Mouse (Mus musculus) T-helper 1 cell (primary cell): ENCODE data around the gene Ppp2r5a.

ENCODE experiments used
- in situ Hi-C: fragments of 300-600 bp; cut with MboI, MseI; formaldehyde crosslinking; loops from one replicate; pipeline ENCODE4 v1.15.1; 2025; ENCODE audit warnings: high pct_unique_total_duplicates

Gene Ppp2r5a

DNA sequence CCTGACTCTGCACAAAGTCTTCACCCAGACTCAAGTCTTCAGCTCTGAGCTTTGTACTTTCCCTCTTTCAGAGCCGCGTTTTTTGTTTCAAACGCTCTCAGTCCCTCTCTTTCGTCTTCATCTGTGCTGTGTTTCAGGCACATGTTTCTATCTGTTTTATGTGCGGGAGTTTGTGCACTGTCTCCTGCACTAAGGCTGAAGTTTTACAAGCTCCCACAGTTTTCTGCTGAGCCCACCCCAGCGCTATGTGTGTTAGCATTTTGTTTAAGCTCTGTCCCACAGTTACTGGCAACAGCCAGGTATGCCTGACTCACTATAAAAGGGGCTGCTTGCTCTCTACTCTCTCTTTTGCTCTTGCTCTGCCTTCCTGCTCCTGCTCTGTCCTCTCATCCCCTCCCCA, 16.3 kb upstream of the Ppp2r5a start:
- in situ Hi-C loops: no loop called here

DNA sequence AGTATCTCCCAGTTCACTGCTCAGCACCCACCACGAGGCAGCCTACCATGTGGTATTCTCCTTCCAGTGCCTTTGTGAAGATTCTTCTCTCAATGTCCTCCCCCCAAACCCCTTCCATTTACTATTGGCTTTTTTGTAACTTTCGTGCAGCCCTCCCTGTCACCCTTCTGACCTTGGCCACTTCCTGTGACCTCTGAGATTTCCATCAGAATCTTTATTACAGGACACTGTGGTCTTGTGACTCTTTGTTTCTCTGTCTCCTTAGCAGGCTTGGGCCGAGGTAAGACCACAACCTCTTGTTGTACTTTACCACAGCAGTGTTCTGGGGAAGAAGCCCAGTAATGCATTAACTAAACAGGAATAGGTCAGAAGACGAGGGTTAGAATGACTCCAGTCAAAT, 15.9 kb upstream of the Ppp2r5a start:
- in situ Hi-C loops: no loop called here

DNA sequence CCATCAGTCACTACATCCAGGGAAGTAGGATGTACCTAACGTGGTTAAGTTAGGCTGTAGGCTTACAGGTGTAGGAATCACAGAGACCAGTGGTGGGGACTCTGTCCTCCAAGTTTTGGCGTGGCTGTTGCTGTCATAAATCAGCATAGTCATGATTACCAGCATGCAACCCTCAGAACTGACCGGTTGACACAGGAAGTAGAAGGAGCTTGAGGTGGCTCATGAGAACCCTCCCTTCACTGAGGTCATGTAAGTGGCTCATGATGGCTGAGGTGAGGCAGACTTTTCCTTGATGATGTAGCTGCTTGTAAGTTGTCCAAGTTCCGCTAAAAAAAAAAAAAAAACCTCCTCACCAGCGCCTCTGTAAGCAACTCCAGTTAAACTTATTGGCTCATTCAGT, 14.0 kb upstream of the Ppp2r5a start:
- in situ Hi-C loops: no loop called here

DNA sequence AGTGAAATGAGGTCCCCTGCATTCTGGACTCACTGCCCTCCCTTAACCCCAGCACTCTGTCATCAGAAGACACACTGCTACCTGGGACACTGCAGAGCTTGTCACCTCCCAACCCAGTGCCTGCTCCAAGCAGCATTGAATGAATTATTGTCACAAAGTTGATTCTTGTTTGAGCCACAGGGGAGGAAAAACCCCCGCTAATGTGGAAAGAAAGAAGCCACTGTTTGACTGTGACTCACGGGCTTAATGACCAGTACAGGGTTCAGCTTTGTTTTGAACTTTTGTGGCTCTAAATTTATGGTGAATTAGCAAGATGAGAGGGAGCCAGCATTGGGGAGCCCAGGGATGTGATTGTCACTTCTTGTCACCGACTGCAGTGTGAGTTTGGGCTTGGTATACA, 13.5 kb upstream of the Ppp2r5a start:
- in situ Hi-C loops: no loop called here

DNA sequence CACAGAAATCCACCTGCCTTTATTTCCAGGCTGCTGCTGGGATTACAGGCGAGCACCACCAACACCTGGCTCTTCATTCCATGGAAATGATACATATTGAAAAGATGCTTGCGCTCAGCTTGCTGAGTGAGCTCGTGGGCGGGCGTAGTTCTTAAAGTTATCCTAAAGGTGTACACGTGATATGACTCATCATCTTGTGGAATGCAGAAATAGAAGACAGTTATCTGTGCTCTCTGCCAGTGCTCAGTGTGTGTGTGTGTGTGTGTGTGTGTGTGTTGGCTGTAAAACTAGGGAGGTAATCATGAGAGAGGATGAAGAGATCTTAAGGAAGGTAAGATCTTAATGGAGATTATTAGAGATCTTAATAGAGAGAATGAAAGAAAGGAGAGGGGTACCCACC, 11.4 kb upstream of the Ppp2r5a start:
- in situ Hi-C loops: no loop called here

DNA sequence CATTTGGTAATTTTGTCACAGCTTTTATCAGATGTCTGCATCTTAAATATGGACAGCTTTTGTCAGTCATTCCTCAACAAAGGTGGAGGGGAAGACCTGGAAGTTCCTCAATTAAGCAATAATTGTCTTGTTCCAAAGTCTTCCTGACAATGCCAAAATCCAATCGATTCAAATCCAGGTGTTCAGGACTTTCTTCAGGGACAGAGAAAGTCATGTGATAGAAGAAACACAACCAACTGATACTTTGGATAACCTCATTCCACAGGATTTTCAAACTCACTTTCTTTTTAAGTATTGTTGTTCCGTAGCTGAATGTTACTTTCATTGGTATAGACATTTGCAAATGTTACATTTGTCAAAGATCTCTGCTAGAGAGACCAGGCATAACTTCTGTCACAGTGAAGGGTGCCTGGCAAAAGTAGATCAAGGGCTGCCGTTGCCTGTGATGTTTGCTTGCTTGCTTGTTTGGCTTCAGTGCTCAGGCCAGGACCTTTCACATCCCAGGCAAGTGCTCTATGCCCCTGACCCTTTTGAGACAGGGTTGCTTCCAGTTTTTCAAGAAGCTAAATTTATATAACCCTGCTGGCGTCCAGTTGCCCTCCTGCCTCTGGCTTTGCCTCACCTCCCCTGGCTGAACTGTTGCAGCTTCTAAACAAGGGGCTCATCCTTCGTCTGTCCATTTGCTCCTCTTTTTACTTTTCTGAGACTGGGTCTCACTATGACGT, 10.8 kb upstream of the Ppp2r5a start:
- in situ Hi-C loops: no loop called here

DNA sequence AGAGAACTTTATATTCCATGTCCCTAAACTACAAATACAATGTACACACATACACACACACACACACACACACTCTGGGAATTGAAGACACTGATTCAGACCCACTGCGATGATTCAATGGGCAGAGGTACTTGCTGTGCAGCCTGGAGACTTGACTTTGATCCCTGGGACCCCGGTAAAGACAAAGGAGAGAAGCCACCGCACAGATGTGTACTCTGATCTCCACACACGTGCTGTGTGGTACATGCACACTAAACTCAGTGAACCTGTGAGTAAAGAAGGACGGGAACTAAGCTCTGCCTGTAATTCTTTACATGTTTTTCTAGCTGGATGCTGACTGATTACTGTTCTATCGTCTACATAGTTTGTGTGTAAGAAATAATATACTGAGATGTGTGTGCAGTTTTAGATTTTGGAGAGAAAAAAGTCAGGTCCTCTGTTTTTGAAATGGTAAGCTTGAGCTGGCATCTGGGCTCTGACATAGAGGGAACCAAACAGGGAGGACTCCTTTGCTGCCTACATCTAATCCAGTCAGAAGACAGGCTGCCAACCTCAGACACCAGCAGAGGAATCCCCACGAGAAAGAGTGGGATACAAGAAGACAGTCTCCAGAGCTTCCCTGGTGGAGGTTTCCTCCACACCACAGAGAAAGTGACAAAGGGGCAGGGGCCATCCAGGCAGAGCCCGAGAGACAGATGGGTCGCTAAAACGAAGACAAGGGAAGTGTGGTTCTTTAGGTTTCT, 7.4 kb upstream of the Ppp2r5a start:
- in situ Hi-C loops: no loop called here

DNA sequence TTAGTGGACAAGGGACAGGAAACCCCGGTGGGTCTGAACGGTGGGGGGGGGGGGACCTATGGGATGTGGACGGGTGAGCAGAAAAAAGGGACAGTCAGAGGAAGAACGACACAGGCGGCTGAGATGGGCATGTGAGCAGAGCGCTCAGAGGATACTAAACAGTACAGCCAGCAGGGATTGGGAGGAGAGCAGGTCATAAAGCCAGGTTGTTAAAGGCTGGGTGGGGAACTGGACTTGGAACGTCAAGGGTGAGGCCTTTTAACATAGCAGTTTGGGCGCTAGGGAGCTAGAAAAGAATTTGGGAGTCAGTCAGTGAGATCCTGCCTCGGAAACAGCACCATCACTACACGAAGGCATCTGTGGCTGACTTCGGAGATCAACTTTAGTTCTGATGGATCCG, 4.2 kb upstream of the Ppp2r5a start:
- in situ Hi-C loops: no loop called here

DNA sequence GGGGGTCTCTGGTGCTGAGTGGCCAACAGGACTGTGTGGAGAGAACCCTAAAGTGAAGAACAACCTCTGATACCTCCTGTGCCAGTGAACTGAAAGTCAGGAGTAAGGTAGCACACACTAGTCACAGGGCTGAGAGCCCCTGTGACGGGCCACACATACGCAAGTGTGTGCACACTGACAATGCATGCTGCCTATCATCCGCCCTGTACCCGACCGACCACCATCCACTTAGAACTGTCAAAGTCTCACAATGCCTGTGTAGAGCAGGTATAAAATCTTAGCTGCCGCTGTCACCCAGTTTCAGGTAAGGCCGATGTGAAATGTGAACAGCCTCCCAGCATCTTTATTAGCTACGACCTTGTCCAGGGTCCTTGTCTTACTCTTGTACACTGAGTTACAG, 3.4 kb upstream of the Ppp2r5a start:
- in situ Hi-C loops: no loop called here

DNA sequence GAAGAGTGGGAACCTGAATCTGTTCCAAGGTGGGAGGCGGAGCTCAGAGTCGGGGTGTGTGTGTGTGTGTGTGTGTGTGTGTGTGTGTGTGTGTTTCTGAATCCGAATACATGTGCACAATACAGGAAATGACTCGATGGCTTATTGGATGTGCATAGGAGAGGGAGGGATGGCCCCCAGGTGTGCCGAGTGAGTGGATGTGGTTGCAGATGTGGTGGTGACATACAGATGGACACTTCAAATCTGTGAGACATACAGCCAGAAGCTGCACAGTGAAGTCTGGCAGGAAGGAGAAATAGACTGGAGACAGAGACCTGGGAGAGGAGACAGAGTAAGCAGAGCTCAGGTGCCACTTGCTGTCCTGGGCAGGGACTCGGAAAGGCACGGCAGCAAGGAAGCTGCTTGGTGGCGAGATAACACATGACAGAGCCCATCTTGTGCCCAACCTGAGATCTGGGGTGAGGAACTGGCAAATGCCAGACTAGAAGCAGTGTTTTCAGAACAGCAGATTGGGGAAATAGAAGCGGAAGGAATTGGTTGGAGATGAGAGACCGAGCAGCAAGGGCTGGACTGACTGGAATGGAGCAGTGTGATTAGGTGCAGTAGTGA, 1.8 kb upstream of the Ppp2r5a start:
- in situ Hi-C loops: no loop called here

DNA sequence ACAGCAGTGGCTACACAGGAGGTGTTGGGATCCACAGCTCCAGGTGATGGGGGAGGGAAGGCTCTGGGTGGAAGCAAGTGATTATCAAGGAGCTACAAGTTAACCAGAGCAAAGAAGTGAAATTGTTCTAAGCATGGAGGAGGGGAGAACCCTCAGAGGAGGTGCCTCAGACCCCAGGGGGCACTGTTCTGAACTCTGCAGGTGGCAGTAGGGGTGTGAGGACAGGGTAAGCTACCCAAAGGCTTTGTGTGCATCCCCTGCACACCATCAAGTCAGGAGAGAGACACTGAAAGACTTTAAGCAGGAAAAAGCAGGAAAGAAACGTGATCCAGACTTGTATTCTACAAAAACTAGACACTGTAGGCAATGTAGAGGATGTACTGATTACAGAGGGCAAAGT, 1.2 kb upstream of the Ppp2r5a start:
- in situ Hi-C loops: no loop called here

DNA sequence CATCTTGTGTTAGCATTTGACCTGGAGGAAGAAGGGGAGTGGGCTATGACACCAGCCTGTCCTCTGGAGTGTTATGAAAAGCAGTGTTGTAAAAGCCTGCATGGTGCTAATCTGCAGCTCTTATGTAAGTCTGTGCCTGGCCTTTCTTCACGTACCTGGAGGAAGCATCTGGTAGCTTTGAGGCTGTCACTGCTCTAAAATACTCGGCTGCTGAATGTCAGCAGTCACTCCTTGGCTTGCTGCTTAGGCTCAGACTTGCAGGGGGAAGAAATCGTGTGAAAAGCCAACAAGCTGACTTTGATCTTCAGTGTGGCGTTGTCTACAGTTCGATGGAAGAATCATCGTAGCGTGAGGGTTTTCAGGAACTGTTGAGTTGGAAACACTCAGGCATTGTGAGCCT, 566 bp downstream of the Ppp2r5a start:
- in situ Hi-C loops: no loop called here

DNA sequence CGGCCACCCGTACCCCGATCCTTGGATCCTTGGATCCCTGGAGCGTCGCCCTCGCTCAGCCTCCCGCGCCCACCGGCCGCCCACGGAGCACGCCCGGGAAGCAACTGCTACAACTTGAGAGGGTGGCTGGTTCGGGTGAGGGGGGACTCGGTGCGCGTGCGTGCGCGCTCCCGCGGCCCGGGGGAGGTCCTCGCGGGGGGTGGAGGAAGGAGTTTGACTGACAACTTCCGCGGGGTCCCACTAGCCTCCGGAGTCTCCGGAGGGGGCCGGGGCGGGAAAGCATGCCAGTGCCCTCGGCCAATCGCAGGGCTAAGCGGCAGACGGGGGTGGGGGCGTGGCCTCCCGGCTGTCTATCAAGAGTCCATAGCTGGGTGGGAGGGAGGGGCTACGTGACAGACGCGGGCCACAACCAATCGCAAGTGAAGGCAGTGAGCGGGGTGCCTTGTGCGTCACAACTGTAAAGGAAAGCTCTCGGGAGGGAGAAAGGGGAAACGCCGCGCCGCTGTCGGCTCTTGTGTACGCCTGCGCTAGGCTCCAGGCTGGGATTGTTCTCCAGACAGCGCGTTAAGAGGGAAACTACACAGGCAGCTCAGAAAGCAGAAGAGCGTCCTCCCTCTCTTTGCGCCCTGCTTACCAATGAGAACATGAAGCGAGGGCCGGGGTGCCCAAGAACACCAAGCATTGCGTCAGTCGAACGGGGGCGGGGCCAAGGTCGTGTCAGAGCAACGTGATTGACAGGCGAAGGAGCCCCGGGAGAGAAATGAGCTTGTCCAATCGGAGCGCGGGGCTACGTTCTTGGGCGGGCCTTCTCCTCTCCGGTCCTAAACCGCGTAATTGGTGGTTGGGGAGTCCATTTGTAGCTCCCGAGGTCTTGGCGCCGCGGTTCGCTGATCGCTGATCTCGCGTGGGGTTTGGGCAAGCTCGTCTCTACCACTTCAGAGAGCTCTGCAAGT, 5.9 kb downstream of the Ppp2r5a start:
- in situ Hi-C loops: no loop called here

DNA sequence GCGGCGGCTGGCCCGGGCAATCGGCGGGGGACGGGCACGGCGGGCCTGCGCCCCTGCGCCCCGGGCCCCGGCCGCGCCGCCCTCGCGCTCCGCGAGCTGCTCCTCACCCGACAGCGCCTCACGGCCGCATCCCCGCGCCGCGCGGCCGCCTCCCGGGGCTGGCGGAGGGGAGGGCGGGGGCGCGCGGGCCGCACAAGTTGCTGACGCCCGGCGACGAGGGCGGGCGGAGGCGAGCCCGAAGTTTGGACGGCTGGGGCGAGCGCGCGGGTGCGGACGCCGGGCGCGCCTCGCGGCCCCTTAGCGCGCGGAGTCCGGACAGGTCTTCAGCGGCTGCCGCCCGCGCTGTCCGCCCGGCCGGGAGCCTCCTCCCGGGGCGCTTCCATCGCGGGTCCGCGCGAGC, 6.6 kb downstream of the Ppp2r5a start:
- in situ Hi-C loops: no loop called here

DNA sequence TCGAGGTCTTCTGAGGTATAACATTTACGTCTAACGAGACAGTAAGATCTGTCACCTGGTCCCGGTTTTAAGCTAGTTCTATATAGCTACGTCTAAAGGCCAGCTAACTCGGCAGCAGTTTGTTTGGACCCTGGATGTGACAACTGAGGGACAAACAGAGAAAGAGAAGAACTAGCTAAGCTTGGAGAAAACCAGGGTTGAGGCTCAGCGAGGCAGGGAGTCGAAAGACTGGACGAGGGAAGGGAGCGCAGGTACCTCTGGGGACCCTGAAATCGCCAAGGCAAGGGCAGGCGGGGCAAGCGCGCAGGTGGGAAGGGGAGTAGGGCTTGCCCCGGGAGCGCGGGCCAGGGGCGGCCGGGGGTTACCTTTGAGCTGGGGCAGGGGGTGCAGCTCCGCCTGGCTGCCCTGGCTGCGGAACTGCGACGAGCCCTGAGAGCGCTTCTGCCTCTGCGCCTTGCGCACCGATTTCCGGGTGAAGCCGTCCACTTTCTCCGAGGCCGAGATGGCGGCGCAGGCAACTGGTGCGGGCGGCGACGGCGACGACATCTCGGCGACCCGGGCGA, 7.1 kb downstream of the Ppp2r5a start:
- in situ Hi-C loops: no loop called here

DNA sequence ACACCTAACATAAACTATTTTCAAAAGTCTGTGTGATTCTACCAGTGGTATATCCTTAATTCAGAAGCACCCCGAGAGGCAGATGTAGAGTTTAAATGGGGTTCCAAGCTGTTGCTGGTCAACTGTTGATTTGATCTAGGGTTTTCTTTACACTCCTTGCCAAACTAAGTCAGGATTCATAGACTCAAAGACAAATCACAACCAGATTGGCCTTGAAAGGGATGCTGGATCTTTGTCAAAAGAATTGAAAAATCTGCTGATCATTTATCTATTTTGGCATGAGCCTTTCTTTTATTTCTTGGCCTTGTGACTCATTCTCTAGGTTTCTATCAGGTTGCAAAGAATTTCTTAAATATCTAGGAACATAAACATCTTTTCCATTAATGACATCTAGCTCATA, 7.9 kb downstream of the Ppp2r5a start:
- in situ Hi-C loops: no loop called here

DNA sequence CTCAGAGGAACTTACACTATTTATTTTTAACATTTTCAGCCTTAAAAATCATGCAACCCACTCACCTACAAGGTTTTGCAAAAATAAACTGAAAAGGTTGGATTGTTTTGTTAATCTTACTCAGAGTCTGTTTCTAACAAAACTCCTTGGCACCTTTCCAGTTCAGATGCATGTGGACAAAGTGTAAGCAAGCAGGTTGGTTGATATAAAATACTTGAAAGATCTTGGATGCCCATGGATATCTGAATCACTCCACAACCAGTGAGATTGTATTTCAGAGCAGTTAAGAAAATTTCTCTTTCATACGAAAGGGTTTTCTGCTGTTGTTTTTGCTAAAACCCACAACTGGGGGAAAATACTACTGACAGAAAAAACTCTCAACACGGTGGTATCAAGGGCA, 8.9 kb downstream of the Ppp2r5a start:
- in situ Hi-C loops: no loop called here

DNA sequence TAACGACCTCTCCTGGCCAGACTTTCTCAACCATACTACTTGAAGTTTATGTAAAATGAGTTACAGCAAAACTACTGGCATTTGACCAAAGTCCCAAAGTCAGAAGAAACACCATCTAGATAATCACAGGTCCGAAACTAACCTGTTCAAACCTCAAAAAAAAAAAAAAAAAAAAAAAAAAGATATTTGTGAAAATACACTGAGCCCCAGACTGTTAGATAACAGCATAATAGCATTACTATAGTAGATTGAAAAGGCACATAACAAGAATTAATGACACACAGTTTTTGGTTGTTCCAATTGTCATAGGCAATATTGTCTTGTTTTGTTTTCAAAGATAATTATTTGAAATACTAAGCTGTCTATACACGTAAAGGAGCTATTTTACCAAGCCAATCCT, 9.5 kb downstream of the Ppp2r5a start:
- in situ Hi-C loops: no loop called here

DNA sequence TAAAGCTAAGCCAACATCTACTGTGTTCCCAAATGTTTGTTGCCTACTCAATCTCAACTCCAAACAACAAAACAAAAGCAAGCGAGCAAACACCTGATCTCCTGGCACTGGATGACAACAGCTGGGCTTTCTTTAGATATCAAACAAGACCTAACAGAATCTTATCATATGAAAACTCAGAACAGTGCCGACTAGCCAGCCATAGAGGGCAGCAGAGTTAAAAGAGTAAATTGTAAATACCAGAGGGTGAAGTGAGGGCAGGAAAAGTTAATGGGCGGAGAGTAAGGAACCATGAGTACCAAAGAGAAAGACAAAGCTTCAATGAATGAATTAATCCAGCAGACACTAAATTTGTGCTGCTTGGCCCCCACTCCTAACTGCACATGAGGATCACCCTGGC, 11.8 kb downstream of the Ppp2r5a start:
- in situ Hi-C loops: no loop called here

DNA sequence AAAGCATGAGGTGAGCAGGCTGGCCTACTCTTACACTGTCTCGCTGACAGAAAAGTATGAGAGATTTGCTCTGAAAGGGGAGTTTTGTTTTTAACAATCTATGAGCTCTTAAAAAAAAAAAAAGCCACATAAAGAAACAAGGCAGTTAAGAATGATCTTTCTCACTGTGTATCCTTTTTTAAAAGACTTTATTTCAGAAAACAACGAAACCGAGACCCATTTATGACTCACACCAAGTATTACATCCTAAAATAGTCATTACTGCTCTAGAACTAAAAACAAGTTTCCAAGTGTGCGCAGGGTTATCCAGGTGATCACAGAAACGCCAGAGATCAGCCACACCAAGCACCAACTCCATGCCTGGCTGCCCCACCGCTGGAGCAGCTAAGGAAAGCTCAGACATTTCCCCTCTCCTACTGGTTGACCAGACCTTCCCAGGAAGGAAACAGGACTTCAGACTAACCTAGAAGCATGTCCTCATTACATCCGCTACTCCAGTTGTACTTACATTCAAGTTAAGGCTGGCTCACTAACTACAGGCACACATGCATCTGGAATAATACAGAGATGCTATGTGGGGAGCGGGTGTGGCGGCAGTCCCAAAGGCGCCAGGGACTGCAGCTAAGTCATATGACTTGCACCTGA, 18.2 kb downstream of the Ppp2r5a start:
- in situ Hi-C loops: no loop called here
